Mouse (Mus musculus) cortical plate, adult 2 months (tissue): ENCODE measurements at regions not wholly inside any gene's neighbourhood (a gene's known extent, or its start where the extent isn't known, plus 50 kb on each side); places are given as distances from the start of the nearest gene placed in this dataset.

Experiments used
- CTCF ChIP-seq: fragments of 200-500 bp; IDR thresholded peaks from 2 replicates; pipeline ENCODE4 v1.5.1; 2011; ENCODE audit warnings: mild to moderate bottlenecking, control low read depth, low read length; ENCODE audit not compliant: insufficient read depth; ENCODE audit errors: extremely low read depth
- POLR2A ChIP-seq: fragments of 200-500 bp; IDR thresholded peaks from 2 replicates; pipeline ENCODE4 v1.6.1; 2011; ENCODE audit warnings: mild to moderate bottlenecking, low read length, control low read depth; ENCODE audit not compliant: insufficient read depth; ENCODE audit errors: extremely low read depth

DNA sequence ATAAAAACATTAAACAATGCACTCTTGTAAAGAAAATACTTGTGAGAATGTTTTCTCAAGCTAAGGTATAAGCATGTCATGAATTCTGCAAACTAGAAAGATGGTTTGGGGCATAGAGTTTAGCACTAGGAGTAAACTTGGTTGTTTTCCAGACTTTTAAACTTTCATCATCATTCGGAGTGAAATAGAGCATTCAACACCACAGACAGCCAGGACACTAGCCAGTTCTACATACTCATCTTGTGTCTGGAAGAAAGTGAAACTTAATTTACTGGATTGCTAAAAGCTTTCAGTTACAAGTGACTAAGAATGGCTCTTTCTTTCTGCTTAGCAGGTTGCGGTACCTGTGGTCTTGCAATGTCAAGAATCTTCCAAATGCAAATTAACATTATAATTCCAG is 119.9 kb upstream of the Kcnip4 start:
- no peak for TF ChIP-seq CTCF
- TF ChIP-seq POLR2A: no peak
